Mouse (Mus musculus): ENCODE results near the gene Slc29a1. TPM values are rescaled to one million over a fixed set of nuclear protein-coding genes. Genes with fewer than 3 reads are reported as not detected.

Gene Slc29a1
- polyA plus RNA-seq, 1 experiment from 2014 or later, result 38.2 TPM

GRCm38 (mm10) chr17:45542705-45543104, 56.7 kb downstream of the Slc29a1 start:
- Histone ChIP-seq H3K4me3 (no peak overlapping the region), H3K36me3 (peaks cover 28% of the 10 kb centered on the region), H3K9me3 (no peaks in the 10 kb centered on the region), H3K27me3 (peaks cover 81% of the 10 kb centered on the region), H3K9ac (no peak overlapping the region), H3K4me2 (no peak overlapping the region), H3K27ac (no peak overlapping the region), H3K4me1 (replicated peaks) (peaks cover 42% of the 10 kb centered on the region)
- ATAC-seq (ENCODE audit: low FRiP score), result no peak
- WGBS, result 84% methylated on average over 2 of the region's 2 CpGs

- WGBS, result 39% methylated on average over 6 of the region's 6 CpGs
- Histone ChIP-seq H3K27ac (no peak overlapping the region), H3K9me3 (no peaks in the 10 kb centered on the region), H3K27me3 (peaks cover 79% of the 10 kb centered on the region), H3K4me1 (replicated peaks) (peaks cover 37% of the 10 kb centered on the region), H3K4me2 (no peak overlapping the region), H3K36me3 (peaks cover 26% of the 10 kb centered on the region), H3K9ac (no peak overlapping the region), H3K4me3 (no peak overlapping the region)
- no peak; the same call in 1 of the 2 replicates for ATAC-seq (ENCODE audit: low FRiP score)
These were observed 57.3 kb downstream of the Slc29a1 start for GRCm38 (mm10) chr17:45542129-45542528.

- no peak overlapping the region for H3K4me3 ChIP-seq
- no peak overlapping the region for H3K4me2 ChIP-seq
- 81% methylated on average over 21 of the region's 21 CpGs for WGBS
- peaks cover 17% of the 10 kb centered on the region for H3K4me1 ChIP-seq (replicated peaks)
- no peaks in the 10 kb centered on the region for H3K9me3 ChIP-seq
- no peak for ATAC-seq (ENCODE audit: low FRiP score)
- H3K9ac ChIP-seq, result no peak overlapping the region
- no peak overlapping the region for H3K27ac ChIP-seq
- peaks cover 78% of the 10 kb centered on the region for H3K27me3 ChIP-seq
- peaks cover 3% of the 10 kb centered on the region for H3K36me3 ChIP-seq
These were observed 59.7 kb downstream of the Slc29a1 start for GRCm38 (mm10) chr17:45539664-45540063.

GRCm38 (mm10) chr17:45538394-45538793, 61.0 kb downstream of the Slc29a1 start:
- Histone ChIP-seq H3K27ac (no peak overlapping the region), H3K4me2 (no peak overlapping the region), H3K4me3 (no peak overlapping the region), H3K9me3 (no peaks in the 10 kb centered on the region), H3K4me1 (replicated peaks) (peaks cover 4% of the 10 kb centered on the region; the same call in 1 of the 2 replicates), H3K9ac (no peak overlapping the region), H3K27me3 (peaks cover 78% of the 10 kb centered on the region), H3K36me3 (no peaks in the 10 kb centered on the region)
- 67% methylated on average over 4 of the region's 4 CpGs for WGBS
- ATAC-seq (ENCODE audit: low FRiP score), result no peak

- H3K9ac ChIP-seq, result no peak overlapping the region
- no peaks in the 10 kb centered on the region for H3K4me1 ChIP-seq (replicated peaks)
- no peak overlapping the region for H3K4me2 ChIP-seq
- no peaks in the 10 kb centered on the region for H3K36me3 ChIP-seq
- 15% methylated on average over 5 of the region's 5 CpGs for WGBS
- no peak overlapping the region for H3K4me3 ChIP-seq
- peaks cover 81% of the 10 kb centered on the region for H3K27me3 ChIP-seq
- no peak for ATAC-seq (ENCODE audit: low FRiP score)
- H3K27ac ChIP-seq, result no peak overlapping the region
- H3K9me3 ChIP-seq, result no peaks in the 10 kb centered on the region
These were observed 63.1 kb downstream of the Slc29a1 start for GRCm38 (mm10) chr17:45536264-45536663.

Other genes starting within 250 kb of the Slc29a1 start
- gene Cdc5l, start 165.9 kb downstream of the Slc29a1 start, polyA plus RNA-seq (2015; fragmentation: Nextera tagmentation; extraction: Ambion mirVana), result 67.9 and 68.7 TPM in 2 replicates
- gene Spats1, start 124.2 kb downstream of the Slc29a1 start, polyA plus RNA-seq (2015; fragmentation: Nextera tagmentation; extraction: Ambion mirVana), result 2.0 and 2.1 TPM in 2 replicates
- 17.4 and 19.1 TPM in 2 replicates for gene Aars2, start 92.8 kb downstream of the Slc29a1 start, polyA plus RNA-seq (2015; fragmentation: Nextera tagmentation; extraction: Ambion mirVana)
- gene Tcte1, start 76.2 kb downstream of the Slc29a1 start, polyA plus RNA-seq (2015; fragmentation: Nextera tagmentation; extraction: Ambion mirVana), result 3.0 TPM in 2 replicates
- 26.6 and 27.3 TPM in 2 replicates for gene Tmem151b, start 49.9 kb downstream of the Slc29a1 start, polyA plus RNA-seq (2015; fragmentation: Nextera tagmentation; extraction: Ambion mirVana)
- gene Nfkbie, start 43.9 kb downstream of the Slc29a1 start, polyA plus RNA-seq (2015; fragmentation: Nextera tagmentation; extraction: Ambion mirVana), result 5.6 and 6.5 TPM in 2 replicates
- gene Slc35b2, start 35.7 kb downstream of the Slc29a1 start, polyA plus RNA-seq (2015; fragmentation: Nextera tagmentation; extraction: Ambion mirVana), result 86.5 and 91.1 TPM in 2 replicates
- 1,593 and 1,619 TPM in 2 replicates for gene Hsp90ab1, start 26.3 kb downstream of the Slc29a1 start, polyA plus RNA-seq (2015; fragmentation: Nextera tagmentation; extraction: Ambion mirVana)
- gene Mymx, start 2.5 kb upstream of the Slc29a1 start, polyA plus RNA-seq (2015; fragmentation: Nextera tagmentation; extraction: Ambion mirVana), result 0.47 and 0.67 TPM in 2 replicates
- gene Capn11, start 59.7 kb upstream of the Slc29a1 start, polyA plus RNA-seq (2015; fragmentation: Nextera tagmentation; extraction: Ambion mirVana), result 0.65 and 0.95 TPM in 2 replicates
- gene Mrpl14, start 86.7 kb upstream of the Slc29a1 start, polyA plus RNA-seq (2015; fragmentation: Nextera tagmentation; extraction: Ambion mirVana), result 121 and 122 TPM in 2 replicates
- gene Tmem63b, start 87.3 kb upstream of the Slc29a1 start, polyA plus RNA-seq (2015; fragmentation: Nextera tagmentation; extraction: Ambion mirVana), result 123 and 139 TPM in 2 replicates
- gene 1600014C23Rik, start 134.2 kb upstream of the Slc29a1 start, polyA plus RNA-seq (2015; fragmentation: Nextera tagmentation; extraction: Ambion mirVana), result not detected in 2 replicates